Mouse (Mus musculus) right cerebral cortex, postnatal 10 days (tissue): ENCODE measurements around the gene Gm5039.
"Not testable (repeated sequence)": the region's sequence is repeated elsewhere in the genome, so short reads cannot be mapped to it uniquely, and the experiment has no call there.

ENCODE experiments used
- DNase-seq, 2 experiments: peaks; one replicate each; pipeline ENCODE4 v3.0.0; 2021; ENCODE audit warnings: low spot score in 2 of 2

The Gm5039 gene

GRCm38 (mm10) chr12:88323926-88324325, at the start of gene Gm5039:
Gm5039 (minus strand) TSS chr12:88324026.
- not testable (repeated sequence) for DNase-seq

- no peak for DNase-seq
Measured at GRCm38 (mm10) chr12:88372018-88372417, 48.2 kb upstream of the Gm5039 start.

GRCm38 (mm10) chr12:88370321-88370720, 46.5 kb upstream of the Gm5039 start:
- not testable (repeated sequence) for DNase-seq

GRCm38 (mm10) chr12:88369690-88370089, 45.9 kb upstream of the Gm5039 start:
- DNase-seq, result not testable (repeated sequence)

- no peak for DNase-seq
Measured at GRCm38 (mm10) chr12:88368618-88369017, 44.8 kb upstream of the Gm5039 start.

GRCm38 (mm10) chr12:88367673-88368072, 43.8 kb upstream of the Gm5039 start:
- DNase-seq, result no peak

GRCm38 (mm10) chr12:88361120-88361445, 37.3 kb upstream of the Gm5039 start:
- DNase-seq, result no peak

- peak; percentile 96 to 97 for DNase-seq
Measured at GRCm38 (mm10) chr12:88360441-88361119, 36.8 kb upstream of the Gm5039 start, which contains the start of gene Adck1. Adck1 (plus strand) TSS chr12:88360554.

GRCm38 (mm10) chr12:88354182-88354702, 30.4 kb upstream of the Gm5039 start:
- no peak for DNase-seq

- not testable (repeated sequence) for DNase-seq
Measured at GRCm38 (mm10) chr12:88341286-88341685, 17.5 kb upstream of the Gm5039 start.

- not testable (repeated sequence) for DNase-seq
Measured at GRCm38 (mm10) chr12:88336662-88337413, 13.0 kb upstream of the Gm5039 start.

- no peak for DNase-seq
Measured at GRCm38 (mm10) chr12:88314556-88314955, 9.3 kb downstream of the Gm5039 start.

- DNase-seq, result not testable (repeated sequence)
Measured at GRCm38 (mm10) chr12:88297171-88297570, 26.7 kb downstream of the Gm5039 start.

- DNase-seq, result not testable (repeated sequence)
Measured at GRCm38 (mm10) chr12:88293082-88293481, 30.7 kb downstream of the Gm5039 start.

- DNase-seq, result not testable (repeated sequence)
Measured at GRCm38 (mm10) chr12:88285224-88285623, 38.6 kb downstream of the Gm5039 start.

- not testable (repeated sequence) for DNase-seq
Measured at GRCm38 (mm10) chr12:88274400-88274799, 49.4 kb downstream of the Gm5039 start, which contains the start of gene Gm5662. Gm5662 (minus strand) TSS chr12:88274500.
